Comparison of ENCODE assay signal across 25 mouse cellular contexts in genomic region chrX:48412629-48413028, GRCm38 (mm10). TPM values are rescaled to one million over a fixed set of nuclear protein-coding genes. Genes with fewer than 3 reads are reported as not detected.
DNase-seq lines count a peak whose midpoint lies in the region; ATAC-seq and TF ChIP-seq lines count a peak whose summit lies in the region.
"Had no signal": no experiment of that assay in that cellular context is flagged by ENCODE, and none has a peak within 500 bp of the region (broad histone marks: within the 10 kb centered on the region; RNA-seq: fewer than 3 reads in every experiment).

No protein-coding gene starts in this region.

- TF ChIP-seq RAD21 in MEL (IDR thresholded peaks at IDR 0.05; ENCODE audit: low read depth, low read length), result no peak

- H3K27ac ChIP-seq in MEL (ENCODE audit: control insufficient read depth, low read depth, low read length), result no peak overlapping the region
- no peak overlapping the region for H3K27ac ChIP-seq in midbrain, embryonic 15.5 days
- H3K27ac ChIP-seq: embryonic facial prominence, embryonic 13.5 days; embryonic facial prominence, embryonic 15.5 days; forebrain, embryonic 10.5 days; forebrain, embryonic 12.5 days had no signal

- H3K4me2 ChIP-seq in midbrain, embryonic 15.5 days, result no peak overlapping the region
- H3K4me2 ChIP-seq: embryonic facial prominence, embryonic 13.5 days; embryonic facial prominence, embryonic 15.5 days; forebrain, embryonic 12.5 days had no signal

- H3K9ac ChIP-seq in MEL (ENCODE audit: control insufficient read depth, low read depth, low read length, poor library complexity, severe bottlenecking), result no peak overlapping the region
- H3K9ac ChIP-seq in midbrain, embryonic 15.5 days, result no peak overlapping the region
- H3K9ac ChIP-seq: embryonic facial prominence, embryonic 13.5 days; embryonic facial prominence, embryonic 15.5 days; forebrain, embryonic 12.5 days had no signal

- no peaks in the 10 kb centered on the region for H3K4me1 ChIP-seq in MEL (ENCODE audit: control insufficient read depth in 1 of 2, insufficient read depth in 2 of 2, low read length in 2 of 2)
- no peaks in the 10 kb centered on the region for H3K4me1 ChIP-seq in midbrain, embryonic 15.5 days
- H3K4me1 ChIP-seq: embryonic facial prominence, embryonic 13.5 days; embryonic facial prominence, embryonic 15.5 days; forebrain, embryonic 12.5 days had no signal

- no peak for TF ChIP-seq POLR2A in MEL (IDR thresholded peaks at IDR 0.05; ENCODE audit: control insufficient read depth in 1 of 2, insufficient read depth in 1 of 2, low read depth in 1 of 2, low read length in 2 of 2, poor library complexity in 1 of 2)

- ATAC-seq in midbrain, embryonic 15.5 days (replicated peaks), result no peak
- ATAC-seq: activated CD4-positive, CD25-positive, alpha-beta regulatory T cell, adult 4 months; forebrain, embryonic 14.5 days; forebrain, embryonic 16.5 days; Patski had no signal

- H3K4me3 ChIP-seq in MEL (ENCODE audit: control insufficient read depth in 1 of 2, insufficient read depth in 1 of 2, low read depth in 2 of 2, low read length in 2 of 2), result no peak overlapping the region
- H3K4me3 ChIP-seq in midbrain, embryonic 15.5 days, result no peak overlapping the region
- H3K4me3 ChIP-seq: embryonic facial prominence, embryonic 13.5 days; embryonic facial prominence, embryonic 15.5 days; erythroblast, embryonic 14.5 days; forebrain, embryonic 10.5 days; forebrain, embryonic 12.5 days had no signal

- TF ChIP-seq CTCF in MEL (IDR thresholded peaks at IDR 0.05 in 2 of 3, conservative IDR thresholded peaks at IDR 0.05 in 1 of 3; ENCODE audit: control insufficient read depth in 1 of 3, insufficient read depth in 1 of 3, low read depth in 2 of 3, low read length in 3 of 3, poor library complexity in 1 of 3, severe bottlenecking in 1 of 3), result no peak

- 82% methylated on average over 6 of the region's 6 CpGs for WGBS in midbrain, embryonic 15.5 days

- H3K79me2 ChIP-seq in MEL (ENCODE audit: control insufficient read depth, insufficient read depth, low read length, poor library complexity), result no peaks in the 10 kb centered on the region

- peaks cover 0 to 2% of the 10 kb centered on the region in 2 experiments; a peak in 3 of 4 replicates for H3K36me3 ChIP-seq in MEL (ENCODE audit: control insufficient read depth in 1 of 2, insufficient read depth in 2 of 2, low read length in 2 of 2)
- no peaks in the 10 kb centered on the region for H3K36me3 ChIP-seq in midbrain, embryonic 15.5 days (replicated peaks)
- H3K36me3 ChIP-seq: forebrain, embryonic 10.5 days; forebrain, embryonic 12.5 days had no signal

- no peaks in the 10 kb centered on the region for H3K27me3 ChIP-seq in MEL (ENCODE audit: control insufficient read depth in 1 of 2, insufficient read depth in 2 of 2, low read length in 2 of 2)
- no peaks in the 10 kb centered on the region for H3K27me3 ChIP-seq in midbrain, embryonic 15.5 days (replicated peaks)
- H3K27me3 ChIP-seq: embryonic facial prominence, embryonic 13.5 days; embryonic facial prominence, embryonic 15.5 days; forebrain, embryonic 12.5 days; Patski had no signal

- no peak for TF ChIP-seq EP300 in MEL (IDR thresholded peaks at IDR 0.05; ENCODE audit: low read depth in 1 of 2, low read length in 2 of 2)

- no peaks in the 10 kb centered on the region for H3K9me3 ChIP-seq in MEL (replicated peaks; ENCODE audit: insufficient read depth, low read length)
- no peaks in the 10 kb centered on the region for H3K9me3 ChIP-seq in midbrain, embryonic 15.5 days
- H3K9me3 ChIP-seq: embryonic facial prominence, embryonic 13.5 days; embryonic facial prominence, embryonic 15.5 days; forebrain, embryonic 10.5 days had no signal

- peak; percentile 93 for DNase-seq in heart, adult 11 months
- no peak for DNase-seq in heart, adult 9 months (ENCODE audit: low spot score in 2 of 2)
- DNase-seq in kidney, adult 9 months, result peak; percentile 23
- no peak for DNase-seq in kidney, adult 11 months
- DNase-seq in MEL (ENCODE audit: low read depth, low spot score), result peak; percentile 2
- peak; percentile 1 for DNase-seq in induced T-regulatory cell, adult 2 months (ENCODE audit: low read depth)
- DNase-seq: adrenal gland, postnatal 10 days; adrenal gland, postnatal 25 days; cerebellum, adult 11 months; cerebellum, adult 18-20 months; cerebellum, adult 8-10 months; cerebellum, adult 9-11 months; cerebellum, postnatal 14 days; cerebellum, postnatal 36 days; embryo, embryonic 11 days had no signal

TF ChIP-seq in MEL, 35 proteins besides CTCF, POLR2A, EP300 and RAD21:
- no peak for TF ChIP-seq BHLHE40 (IDR thresholded peaks at IDR 0.05; ENCODE audit: borderline replicate concordance, low read depth, low read length)
- no peak for TF ChIP-seq E2F4 (IDR thresholded peaks at IDR 0.05; ENCODE audit: borderline replicate concordance, low read depth, low read length)
- no peak for TF ChIP-seq SMC3 (IDR thresholded peaks at IDR 0.05; ENCODE audit: low read depth, low read length)
- no peak for TF ChIP-seq CHD1 (IDR thresholded peaks at IDR 0.05; ENCODE audit: low read depth, low read length)
- TF ChIP-seq TAL1 (IDR thresholded peaks at IDR 0.05; ENCODE audit: low read length), result no peak
- TF ChIP-seq NELFE (IDR thresholded peaks at IDR 0.05; ENCODE audit: low read depth, low read length), result no peak
- TF ChIP-seq SIN3A (IDR thresholded peaks at IDR 0.05; ENCODE audit: low read length), result no peak
- no peak for TF ChIP-seq ZC3H11A (IDR thresholded peaks at IDR 0.05; ENCODE audit: low read depth, low read length)

RNA-seq across cellular contexts. Expression of gene Elf4, which starts 50.3 kb away (rescaled TPM):
- total RNA-seq in MEL (2012; rRNA removed), result 3.4 and 4.0 TPM in 2 replicates
- polyA plus RNA-seq in MEL (2012; ENCODE audit: insufficient read depth in 1 of 2, insufficient read length in 2 of 2, low read depth in 1 of 2, low replicate concordance in 2 of 2, missing spikeins in 1 of 2), result 10 to 100 TPM in 1 of 2 experiments, not detected in 1; 15.3 TPM
- polyA plus RNA-seq in midbrain, embryonic 15.5 days (2015; fragmentation: Nextera tagmentation; extraction: Ambion mirVana), result 0.50 and 0.80 TPM in 2 replicates

Comparison
In these comparisons a context has a peak if more than half of its experiments do, and no peak if none do; other contexts are left out.
1. DNase-seq: peak in heart, adult 11 months (single experiment), kidney, adult 9 months (single experiment), MEL (single experiment) and induced T-regulatory cell, adult 2 months (single experiment); none in heart, adult 9 months (0 of 2) and kidney, adult 11 months (single experiment).